Mouse (Mus musculus) urinary bladder, postnatal 10 days (tissue): ENCODE measurements around the gene Tmem132c.

Experiments
- DNase-seq: peaks from one replicate; pipeline ENCODE4 v3.0.0; 2022; ENCODE audit warnings: low spot score

The Tmem132c gene

GRCm38 (mm10) chr5:127610787-127611509 lies 369.3 kb downstream of the Tmem132c start:
- DNase-seq = no peak

- no peak for DNase-seq
Observed at GRCm38 (mm10) chr5:127611881-127612280, 370.3 kb downstream of the Tmem132c start.

DNA sequence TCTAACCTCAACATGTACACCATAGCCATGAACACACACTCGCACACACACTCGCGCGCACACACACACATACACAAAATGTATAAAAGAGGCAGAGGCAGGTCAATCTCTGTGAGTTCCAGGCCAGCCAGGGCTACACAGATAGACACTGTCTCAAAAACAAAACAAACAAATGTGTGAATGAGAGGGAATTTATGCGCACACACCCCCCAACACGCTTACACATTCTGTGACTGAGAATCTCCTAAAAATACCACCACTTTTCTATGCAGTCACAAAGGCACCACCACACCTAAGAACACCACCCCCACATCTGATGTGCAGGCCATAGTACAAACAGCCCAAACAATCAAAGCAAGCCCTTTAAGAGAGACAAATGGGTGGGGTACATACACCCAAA lies 370.8 kb downstream of the Tmem132c start:
- DNase-seq = no peak
